Mouse (Mus musculus): Measurements from ENCODE around the gene Ifi206.
"Not testable (repeated sequence)": the region's sequence is repeated elsewhere in the genome, so short reads cannot be mapped to it uniquely, and the experiment has no call there.

The Ifi206 gene

GRCm38 (mm10) chr1:173490812-173491480 lies at the start of gene Ifi206:
Gene Ifi206, minus strand, starts transcription at chr1:173491041.
- DNase-seq (ENCODE audit: low spot score in 2 of 2) = not testable (repeated sequence)

GRCm38 (mm10) chr1:173535791-173536190 lies 45.0 kb upstream of the Ifi206 start, which contains the start of gene Ifi214:
Gene Ifi214, minus strand, starts transcription at chr1:173535957.
- DNase-seq (ENCODE audit: low spot score in 2 of 2) = not testable (repeated sequence)

- DNase-seq (ENCODE audit: low spot score in 2 of 2) = no peak
These were observed 30.6 kb upstream of the Ifi206 start for GRCm38 (mm10) chr1:173521452-173521851.

GRCm38 (mm10) chr1:173510595-173510994 lies 19.8 kb upstream of the Ifi206 start:
- DNase-seq (ENCODE audit: low spot score in 2 of 2) = not testable (repeated sequence)

GRCm38 (mm10) chr1:173491483-173491882 lies 642 bp upstream of the Ifi206 start:
- DNase-seq (ENCODE audit: low spot score in 2 of 2) = not testable (repeated sequence)

GRCm38 (mm10) chr1:173481182-173481574 lies 9.7 kb downstream of the Ifi206 start:
- DNase-seq (ENCODE audit: low spot score in 2 of 2) = not testable (repeated sequence)

- DNase-seq (ENCODE audit: low spot score in 2 of 2) = not testable (repeated sequence)
These were observed 10.3 kb downstream of the Ifi206 start for GRCm38 (mm10) chr1:173480399-173481181.

- DNase-seq (ENCODE audit: low spot score in 2 of 2) = no peak
These were observed 34.1 kb downstream of the Ifi206 start for GRCm38 (mm10) chr1:173456761-173457160.

- no peak for DNase-seq (ENCODE audit: low spot score in 2 of 2)
These were observed 34.6 kb downstream of the Ifi206 start for GRCm38 (mm10) chr1:173456139-173456754.

- no peak for DNase-seq (ENCODE audit: low spot score in 2 of 2)
These were observed 39.2 kb downstream of the Ifi206 start for GRCm38 (mm10) chr1:173451665-173452064.

- no peak for DNase-seq (ENCODE audit: low spot score in 2 of 2)
These were observed 40.2 kb downstream of the Ifi206 start for GRCm38 (mm10) chr1:173450621-173451020.

GRCm38 (mm10) chr1:173447067-173447466 lies 43.8 kb downstream of the Ifi206 start:
- DNase-seq (ENCODE audit: low spot score in 2 of 2) = no peak

- no peak for DNase-seq (ENCODE audit: low spot score in 2 of 2)
These were observed 47.8 kb downstream of the Ifi206 start for GRCm38 (mm10) chr1:173443061-173443460.

- DNase-seq (ENCODE audit: low spot score in 2 of 2) = no peak
These were observed 49.6 kb downstream of the Ifi206 start for GRCm38 (mm10) chr1:173441210-173441609.

- no peak for DNase-seq (ENCODE audit: low spot score in 2 of 2)
These were observed 50.2 kb downstream of the Ifi206 start for GRCm38 (mm10) chr1:173440681-173441080.

GRCm38 (mm10) chr1:173437161-173437953 lies 53.5 kb downstream of the Ifi206 start:
- DNase-seq (ENCODE audit: low spot score in 2 of 2) = no peak

- DNase-seq (ENCODE audit: low spot score in 2 of 2) = no peak
These were observed 58.4 kb downstream of the Ifi206 start for GRCm38 (mm10) chr1:173432411-173432810.

GRCm38 (mm10) chr1:173429995-173430699 lies 60.7 kb downstream of the Ifi206 start:
- no peak for DNase-seq (ENCODE audit: low spot score in 2 of 2)

GRCm38 (mm10) chr1:173427385-173427784 lies 63.5 kb downstream of the Ifi206 start:
- DNase-seq (ENCODE audit: low spot score in 2 of 2) = no peak

- no peak for DNase-seq (ENCODE audit: low spot score in 2 of 2)
These were observed 64.5 kb downstream of the Ifi206 start for GRCm38 (mm10) chr1:173426345-173426744.

- no peak for DNase-seq (ENCODE audit: low spot score in 2 of 2)
These were observed 70.5 kb downstream of the Ifi206 start for GRCm38 (mm10) chr1:173420374-173420773.

Data from urinary bladder, adult 18-20 months (tissue).